Mouse (Mus musculus): ENCODE data around the gene Sinhcaf. TPM values are rescaled to one million over a fixed set of nuclear protein-coding genes. Genes with fewer than 3 reads are reported as not detected.

Sinhcaf gene
- 0.63 and 1.0 TPM in 2 replicates for polyA plus RNA-seq (2012; rRNA removed; ENCODE audit: low replicate concordance)

DNA sequence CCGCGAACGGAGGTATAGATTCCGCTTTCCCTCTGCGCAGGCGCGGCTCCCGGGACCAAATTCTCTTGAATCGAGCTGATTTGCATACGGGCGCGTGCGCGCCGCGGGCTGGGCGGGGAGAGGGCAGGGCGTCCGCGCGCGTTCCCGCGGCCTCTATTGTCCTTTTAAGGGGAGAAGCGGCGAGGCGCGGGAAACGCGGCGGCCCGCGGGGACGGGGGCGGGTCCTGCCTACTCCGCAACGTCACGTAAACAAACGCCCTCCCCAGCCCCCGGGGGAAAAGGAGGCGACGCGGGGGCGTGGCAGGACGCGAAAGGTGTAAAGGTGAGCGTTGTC, at the start of gene Sinhcaf:
TSS of gene Sinhcaf (minus strand) at position 59 of the 334 bp plus-strand sequence.

DNA sequence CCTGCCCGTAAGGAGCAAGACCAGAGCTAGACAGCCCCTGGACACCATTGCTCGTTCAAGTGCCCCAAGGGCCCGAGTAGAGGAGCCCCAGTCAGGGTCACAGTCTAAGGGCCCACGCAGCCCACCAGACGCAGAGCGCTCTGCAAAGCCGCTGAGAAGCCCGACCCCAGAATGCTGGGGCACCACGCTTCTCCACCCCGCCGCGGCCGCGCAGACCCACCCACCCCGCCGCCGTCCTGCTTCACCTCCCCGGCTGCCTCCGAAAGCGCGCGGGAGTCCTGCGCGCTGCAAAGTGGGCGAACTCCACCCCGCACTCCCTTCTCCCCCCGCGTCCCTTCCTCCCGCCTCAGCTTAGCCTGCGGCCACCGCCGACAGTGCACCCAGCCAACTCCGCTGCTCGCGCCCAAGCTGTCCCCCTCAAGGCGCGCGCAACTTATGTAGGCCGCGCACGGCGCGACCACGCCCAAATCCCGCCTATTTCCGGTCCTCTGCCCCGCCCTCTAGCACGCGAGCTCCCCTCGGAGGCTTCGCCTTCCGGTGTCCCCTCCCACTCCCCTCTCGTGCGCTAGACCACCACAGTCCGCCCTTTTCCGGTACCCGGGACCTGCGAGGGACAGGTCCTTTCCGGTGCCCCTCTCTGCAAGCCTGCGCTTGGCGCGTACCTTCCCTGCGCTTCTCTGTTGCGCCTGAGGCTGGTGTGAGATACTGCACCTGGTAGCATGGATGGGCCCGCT, 50.3 kb downstream of the Sinhcaf start, which contains the start of gene Caprin2:
TSS of gene Caprin2 (minus strand) at position 465 of the 734 bp plus-strand sequence.

Other genes starting within 250 kb of the Sinhcaf start
- 3.9 and 5.6 TPM in 2 replicates for gene Ipo8, start 115.0 kb downstream of the Sinhcaf start, polyA plus RNA-seq (2012; rRNA removed; ENCODE audit: low replicate concordance)
- 1.7 and 5.9 TPM in 2 replicates for gene Caprin2, start 50.2 kb downstream of the Sinhcaf start, polyA plus RNA-seq (2012; rRNA removed; ENCODE audit: low replicate concordance)
- gene Dennd5b, start 155.2 kb upstream of the Sinhcaf start, polyA plus RNA-seq (2012; rRNA removed; ENCODE audit: low replicate concordance) = 16.9 and 32.9 TPM in 2 replicates
- not detected in 2 replicates for gene Gm10203, start 183.7 kb upstream of the Sinhcaf start, polyA plus RNA-seq (2012; rRNA removed; ENCODE audit: low replicate concordance)
- gene Etfbkmt, start 193.4 kb upstream of the Sinhcaf start, polyA plus RNA-seq (2012; rRNA removed; ENCODE audit: low replicate concordance) = 1.2 and 1.5 TPM in 2 replicates
- 6.8 and 8.6 TPM in 2 replicates for gene Amn1, start 242.2 kb upstream of the Sinhcaf start, polyA plus RNA-seq (2012; rRNA removed; ENCODE audit: low replicate concordance)

Data from duodenum, adult 2 months (tissue).